Mouse (Mus musculus) fat pad, adult 2 months (tissue): ENCODE results near the gene Fsip1.

Experiments
- DNase-seq: peaks from one replicate; pipeline ENCODE4 v3.0.0-alpha.2; 2011; ENCODE audit warnings: low read depth, low spot score; ENCODE audit errors: extremely low read depth

Fsip1 gene

GRCm38 (mm10) chr2:118127516-118128288 is 129.1 kb downstream of the Fsip1 start:
- DNase-seq = no peak

DNA sequence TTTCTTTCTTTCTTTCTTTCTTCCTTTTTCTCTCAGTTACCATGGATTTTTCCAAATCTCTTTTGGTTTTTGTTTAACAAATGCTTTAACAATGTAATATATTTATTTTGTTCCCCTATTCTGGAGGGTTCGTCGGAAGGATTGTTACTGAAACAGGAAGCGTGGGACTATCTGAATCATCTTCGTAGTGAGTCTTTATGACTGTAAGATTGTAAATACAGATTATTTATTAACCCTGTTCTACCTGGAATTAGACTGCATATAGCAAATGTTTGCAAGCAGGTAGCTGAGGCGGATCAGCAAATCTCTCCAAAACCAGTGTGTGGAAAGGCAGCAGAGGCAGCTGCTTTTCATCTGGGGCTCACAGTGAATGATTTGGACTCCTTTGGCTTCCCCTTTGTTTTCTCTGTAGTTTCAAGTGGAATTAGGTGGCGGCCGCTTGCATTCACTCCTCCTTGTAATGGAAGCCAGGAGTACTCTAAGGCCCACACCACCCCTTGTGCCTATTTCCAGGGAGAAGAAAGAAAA is 130.8 kb downstream of the Fsip1 start:
- DNase-seq = no peak

GRCm38 (mm10) chr2:118125211-118125939 is 131.4 kb downstream of the Fsip1 start:
- no peak for DNase-seq

DNA sequence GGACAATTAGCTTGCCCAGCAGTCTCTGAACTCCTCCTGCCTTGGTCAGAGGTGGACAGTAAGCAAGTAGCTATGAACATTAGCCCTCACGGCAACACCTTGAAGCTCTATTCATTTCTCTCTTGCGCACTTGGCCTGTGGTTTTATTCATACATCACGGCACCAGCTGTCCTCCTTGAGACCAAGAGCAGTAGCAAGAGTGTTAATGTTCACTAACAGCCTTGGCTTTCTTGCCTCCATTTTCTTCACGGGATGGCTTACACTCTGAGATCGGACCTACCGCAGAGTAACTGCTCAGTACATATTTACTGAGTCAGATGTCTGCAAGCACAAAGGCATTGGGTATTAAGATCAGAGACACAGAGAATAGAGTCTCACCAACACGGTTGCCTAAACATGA is 132.3 kb downstream of the Fsip1 start:
- no peak for DNase-seq

DNA sequence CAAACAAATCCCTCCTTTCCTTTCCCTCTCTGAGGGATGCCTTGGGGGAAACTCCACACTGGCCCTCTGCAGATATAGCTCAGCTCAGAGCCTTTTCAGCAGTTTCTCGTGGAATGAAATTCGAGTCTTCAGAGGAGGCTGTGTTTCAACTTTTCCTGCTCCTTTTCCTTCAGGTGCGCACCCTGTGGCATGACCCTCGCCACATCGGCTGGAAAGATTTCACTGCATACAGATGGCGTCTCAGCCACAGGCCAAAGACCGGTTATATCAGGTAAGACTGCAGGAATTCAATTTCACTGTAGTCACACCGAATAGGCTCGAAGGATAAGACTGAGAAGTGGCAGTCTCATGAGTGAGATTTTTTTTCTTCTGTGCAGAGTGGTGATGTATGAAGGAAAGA is 133.0 kb downstream of the Fsip1 start:
- no peak for DNase-seq

DNA sequence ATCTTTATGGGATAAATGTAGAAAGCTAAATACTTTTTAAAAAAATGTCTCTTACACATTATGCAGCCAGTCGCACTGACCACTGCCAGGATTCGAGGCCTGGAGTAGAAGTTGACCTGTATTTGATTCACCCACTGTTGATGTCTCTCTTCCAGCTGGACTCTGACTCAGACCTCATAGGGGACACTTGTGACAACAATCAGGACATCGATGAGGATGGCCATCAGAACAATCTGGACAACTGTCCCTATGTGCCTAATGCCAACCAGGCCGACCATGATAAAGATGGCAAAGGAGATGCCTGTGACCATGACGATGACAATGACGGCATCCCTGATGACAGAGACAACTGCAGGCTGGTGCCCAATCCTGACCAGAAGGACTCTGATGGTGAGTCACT is 134.5 kb downstream of the Fsip1 start:
- DNase-seq = no peak

DNA sequence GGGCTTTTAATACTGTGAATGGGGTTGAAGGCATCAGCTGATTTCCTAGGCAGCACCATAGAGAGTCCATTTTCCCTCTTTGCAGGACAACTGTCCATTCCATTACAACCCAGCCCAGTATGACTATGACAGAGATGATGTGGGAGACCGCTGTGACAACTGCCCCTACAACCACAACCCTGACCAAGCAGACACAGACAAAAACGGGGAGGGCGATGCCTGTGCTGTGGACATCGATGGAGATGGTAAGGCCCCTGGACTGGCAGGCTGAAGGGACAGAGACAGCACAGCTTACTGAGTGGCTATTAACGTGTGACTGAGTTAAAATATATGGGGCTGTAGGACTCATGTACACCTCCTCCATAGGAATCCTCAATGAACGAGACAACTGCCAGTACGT is 136.0 kb downstream of the Fsip1 start:
- no peak for DNase-seq

DNA sequence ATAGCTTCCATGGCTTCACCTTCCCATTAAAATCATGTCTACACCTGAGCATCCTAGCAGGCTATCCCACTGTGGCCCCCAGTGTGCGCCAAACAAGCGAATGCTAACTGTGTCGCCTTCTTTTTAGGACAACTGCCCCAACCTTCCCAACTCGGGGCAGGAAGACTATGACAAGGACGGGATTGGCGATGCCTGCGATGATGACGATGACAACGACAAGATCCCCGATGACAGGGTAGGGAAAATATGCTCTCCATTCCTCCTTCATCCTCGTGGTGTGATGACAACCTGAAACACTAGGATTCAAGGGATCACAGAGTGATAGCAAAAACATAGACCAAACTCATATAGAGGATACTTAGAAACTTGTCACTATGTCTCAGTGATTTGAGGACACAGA is 136.7 kb downstream of the Fsip1 start:
- no peak for DNase-seq

DNA sequence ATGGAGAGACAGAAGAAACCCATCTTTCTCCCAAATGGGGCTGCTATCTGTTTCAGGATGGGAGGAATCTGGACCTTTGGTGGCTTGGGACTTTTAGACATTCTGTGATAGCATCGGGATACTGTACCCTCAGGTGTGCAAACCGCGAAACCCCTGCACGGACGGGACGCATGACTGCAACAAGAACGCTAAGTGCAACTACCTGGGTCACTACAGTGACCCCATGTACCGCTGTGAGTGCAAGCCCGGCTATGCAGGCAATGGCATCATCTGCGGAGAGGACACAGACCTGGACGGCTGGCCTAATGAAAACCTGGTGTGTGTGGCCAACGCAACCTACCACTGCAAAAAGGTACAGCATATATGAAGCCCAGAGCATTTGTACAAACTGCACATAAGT is 137.1 kb downstream of the Fsip1 start:
- DNase-seq = no peak

GRCm38 (mm10) chr2:118118515-118118914 is 138.3 kb downstream of the Fsip1 start:
- no peak for DNase-seq

DNA sequence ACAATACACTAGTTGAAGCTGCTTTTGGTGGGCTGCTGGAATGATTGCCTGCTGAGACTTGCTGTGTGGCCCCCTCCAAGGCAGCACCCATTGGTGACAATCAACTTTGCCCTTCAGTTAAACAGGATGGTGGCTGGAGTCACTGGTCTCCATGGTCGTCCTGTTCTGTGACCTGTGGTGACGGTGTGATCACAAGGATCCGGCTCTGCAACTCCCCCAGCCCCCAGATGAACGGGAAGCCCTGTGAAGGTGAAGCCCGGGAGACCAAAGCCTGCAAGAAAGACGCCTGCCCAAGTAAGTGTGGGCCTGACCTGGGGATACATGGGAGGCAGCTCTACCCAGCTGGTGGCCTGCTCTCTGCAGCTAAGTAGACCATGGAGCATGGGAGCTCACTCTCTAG is 138.7 kb downstream of the Fsip1 start:
- no peak for DNase-seq

GRCm38 (mm10) chr2:118117401-118117800 is 139.4 kb downstream of the Fsip1 start:
- no peak for DNase-seq

GRCm38 (mm10) chr2:118116754-118117290 is 139.9 kb downstream of the Fsip1 start:
- DNase-seq = no peak

DNA sequence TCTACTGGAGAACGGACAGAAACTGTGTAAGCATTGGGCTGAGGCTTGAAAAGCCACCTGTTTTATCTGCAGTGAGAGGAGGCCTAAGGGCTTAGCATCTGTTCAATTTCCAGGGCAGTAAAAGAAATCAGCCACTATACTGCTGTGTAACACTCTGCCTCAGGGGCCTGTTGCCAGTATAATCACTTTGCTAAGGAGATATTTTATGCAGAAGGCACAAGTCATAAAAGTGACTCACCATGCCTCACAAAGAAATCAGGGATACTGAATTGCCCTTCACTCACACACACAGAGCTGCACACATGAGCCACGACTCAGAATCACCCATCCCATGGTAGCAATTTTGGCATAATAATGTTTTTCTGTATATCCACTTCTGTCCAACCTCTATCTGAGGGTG is 140.6 kb downstream of the Fsip1 start:
- DNase-seq = no peak

- DNase-seq = no peak
Observed at GRCm38 (mm10) chr2:118115647-118116046, 141.1 kb downstream of the Fsip1 start.

DNA sequence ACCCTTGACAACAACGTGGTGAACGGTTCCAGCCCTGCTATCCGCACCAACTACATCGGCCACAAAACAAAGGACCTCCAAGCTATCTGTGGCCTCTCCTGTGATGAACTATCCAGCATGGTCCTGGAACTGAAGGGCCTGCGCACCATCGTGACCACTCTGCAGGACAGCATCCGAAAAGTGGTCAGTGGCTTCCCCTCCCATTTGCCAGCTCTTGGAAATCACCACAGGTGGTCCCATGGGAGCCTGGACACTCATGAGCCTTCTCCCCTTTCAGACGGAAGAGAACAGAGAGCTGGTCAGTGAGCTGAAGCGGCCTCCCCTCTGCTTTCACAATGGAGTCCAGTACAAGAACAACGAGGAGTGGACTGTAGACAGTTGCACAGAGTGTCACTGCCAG is 142.1 kb downstream of the Fsip1 start:
- no peak for DNase-seq

DNA sequence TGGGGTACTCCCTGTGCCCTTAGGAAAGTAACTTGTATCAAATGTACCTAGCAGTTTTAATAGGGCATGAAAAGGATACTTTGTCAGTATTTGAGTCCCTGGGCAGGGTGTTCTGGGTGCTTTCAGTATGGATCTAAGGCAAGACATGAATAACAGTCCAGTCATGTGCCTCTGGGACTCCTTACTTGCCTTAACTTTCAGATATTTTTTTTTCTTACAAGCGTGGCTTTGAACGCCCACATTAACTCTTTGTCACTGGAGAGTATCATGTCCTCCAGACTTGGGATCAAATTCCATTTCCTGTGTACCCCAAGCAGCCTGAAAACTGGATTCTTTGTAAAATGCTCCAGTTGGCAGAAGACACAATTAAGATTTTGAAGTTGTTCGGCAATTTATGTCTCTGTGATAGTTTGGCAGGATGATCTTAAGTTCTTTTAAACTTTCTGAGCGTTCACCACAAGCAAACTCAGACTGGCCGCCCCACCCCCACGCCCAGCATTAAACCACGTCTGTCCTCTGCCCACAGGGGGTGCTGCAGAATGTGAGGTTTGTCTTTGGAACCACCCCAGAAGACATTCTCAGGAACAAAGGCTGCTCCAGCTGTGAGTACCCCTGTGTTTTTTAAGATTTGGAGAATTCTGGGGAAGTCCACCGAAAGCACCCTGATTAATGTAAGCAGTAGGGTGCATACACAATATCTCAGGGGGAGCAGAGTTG is 142.8 kb downstream of the Fsip1 start:
- no peak for DNase-seq

DNA sequence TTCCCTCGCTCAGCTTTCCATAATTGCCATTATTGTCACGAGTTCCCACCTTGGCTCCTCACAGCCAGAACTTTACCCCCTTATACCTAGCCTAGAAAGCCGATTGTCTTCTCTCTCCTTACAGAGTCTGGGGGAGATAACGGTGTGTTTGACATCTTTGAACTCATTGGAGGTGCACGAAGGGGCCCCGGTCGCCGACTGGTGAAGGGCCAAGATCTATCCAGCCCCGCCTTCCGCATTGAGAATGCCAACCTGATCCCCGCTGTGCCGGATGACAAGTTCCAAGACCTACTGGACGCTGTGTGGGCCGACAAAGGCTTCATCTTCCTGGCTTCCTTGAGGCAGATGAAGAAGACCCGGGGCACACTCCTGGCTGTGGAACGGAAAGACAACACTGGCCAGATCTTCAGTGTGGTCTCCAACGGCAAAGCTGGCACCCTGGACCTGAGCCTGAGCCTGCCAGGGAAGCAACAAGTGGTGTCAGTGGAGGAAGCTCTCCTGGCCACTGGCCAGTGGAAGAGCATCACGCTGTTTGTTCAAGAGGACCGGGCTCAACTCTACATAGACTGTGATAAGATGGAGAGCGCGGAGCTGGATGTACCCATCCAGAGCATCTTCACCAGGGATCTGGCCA is 143.8 kb downstream of the Fsip1 start:
- no peak for DNase-seq

DNA sequence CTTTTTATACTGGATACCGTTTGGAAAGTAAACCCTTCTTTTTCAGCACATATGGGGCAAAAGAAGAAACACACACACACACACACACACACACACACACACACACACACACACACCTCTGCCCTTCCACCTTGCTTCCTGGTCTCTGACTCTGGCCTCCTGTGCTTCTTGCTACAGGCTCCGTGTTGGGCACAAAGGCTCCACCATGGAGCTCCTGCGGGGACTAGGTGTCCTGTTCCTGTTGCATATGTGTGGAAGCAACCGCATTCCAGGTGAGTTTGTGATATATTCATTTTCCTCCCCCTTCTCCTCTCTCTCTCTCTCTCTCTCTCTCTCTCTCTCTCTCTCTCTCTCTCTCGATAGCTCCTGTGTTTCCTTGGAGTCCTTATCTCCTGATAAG is 144.3 kb downstream of the Fsip1 start:
- DNase-seq = no peak

- DNase-seq = peak; percentile 77
Observed at GRCm38 (mm10) chr2:118111488-118112131, 145.2 kb downstream of the Fsip1 start, which contains the start of gene Thbs1. Gene Thbs1 (plus strand): TSS chr2:118111876.
